Mouse (Mus musculus): ENCODE data around the gene Gm13040. TPM values are rescaled to one million over a fixed set of nuclear protein-coding genes. Genes with fewer than 3 reads are reported as not detected.

The Gm13040 gene
- not detected in 2 replicates for polyA plus RNA-seq (2012; rRNA removed)

DNA sequence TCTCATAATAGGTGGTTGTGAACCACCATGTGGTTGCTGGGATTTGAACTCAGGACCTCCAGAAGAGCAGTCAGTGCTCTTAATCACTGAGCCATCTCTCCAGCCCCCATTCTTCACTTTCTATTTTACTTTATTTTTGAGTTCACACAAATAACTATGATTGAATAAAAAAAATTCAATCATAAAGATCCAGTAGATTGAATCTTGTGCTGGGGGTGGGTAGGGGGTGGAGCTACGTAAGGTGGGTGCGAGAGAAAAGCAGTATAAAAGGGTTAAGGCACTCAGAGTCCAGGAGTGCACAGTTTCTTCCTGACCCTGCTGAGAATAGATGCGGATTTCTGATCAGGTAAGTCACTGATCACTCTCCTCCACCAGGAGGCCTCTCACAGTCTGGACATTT is at the start of gene Gm13040:
TSS of gene Gm13040 (plus strand) at position 301 of the 400 bp plus-strand sequence.

DNA sequence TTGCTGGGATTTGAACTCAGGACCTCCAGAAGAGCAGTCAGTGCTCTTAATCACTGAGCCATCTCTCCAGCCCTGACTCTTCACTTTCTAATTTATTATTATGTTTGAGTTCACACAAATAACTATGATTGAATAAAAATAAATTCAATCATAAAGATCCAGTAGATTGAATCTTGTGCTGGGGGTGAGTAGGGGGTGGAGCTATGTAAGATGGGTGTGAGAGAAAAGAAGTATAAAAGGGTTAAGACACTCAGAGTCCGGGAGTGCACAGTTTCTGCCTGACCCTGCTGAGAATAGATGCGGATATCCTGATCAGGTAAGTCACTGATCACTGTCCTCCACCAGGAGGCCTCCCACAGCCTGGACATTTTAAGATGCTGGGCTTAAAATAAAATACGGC is 24.7 kb upstream of the Gm13040 start, which contains the start of gene Gm13043:
TSS of gene Gm13043 (plus strand) at position 301 of the 400 bp plus-strand sequence.

DNA sequence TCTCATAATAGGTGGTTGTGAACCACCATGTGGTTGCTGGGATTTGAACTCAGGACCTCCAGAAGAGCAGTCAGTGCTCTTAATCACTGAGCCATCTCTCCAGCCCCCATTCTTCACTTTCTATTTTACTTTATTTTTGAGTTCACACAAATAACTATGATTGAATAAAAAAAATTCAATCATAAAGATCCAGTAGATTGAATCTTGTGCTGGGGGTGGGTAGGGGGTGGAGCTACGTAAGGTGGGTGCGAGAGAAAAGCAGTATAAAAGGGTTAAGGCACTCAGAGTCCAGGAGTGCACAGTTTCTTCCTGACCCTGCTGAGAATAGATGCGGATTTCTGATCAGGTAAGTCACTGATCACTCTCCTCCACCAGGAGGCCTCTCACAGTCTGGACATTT is 15.6 kb downstream of the Gm13040 start, which contains the start of the genes BC080695 and Gm13057:
TSS of gene BC080695 (plus strand) at position 301 of the 400 bp plus-strand sequence.
TSS of gene Gm13057 (plus strand) at position 310 of the 400 bp plus-strand sequence.

Other genes starting within 250 kb of the Gm13040 start
- 1.6 and 2.1 TPM in 2 replicates for gene Pdpn, start 236.4 kb upstream of the Gm13040 start, polyA plus RNA-seq (2012; rRNA removed)
- not detected in 2 replicates for gene Lrrc38, start 186.2 kb upstream of the Gm13040 start, polyA plus RNA-seq (2012; rRNA removed)
- not detected in 2 replicates for gene Pramel1, start 141.5 kb upstream of the Gm13040 start, polyA plus RNA-seq (2012; rRNA removed)
- 1.6 and 2.3 TPM in 2 replicates for gene Pramef8, start 123.5 kb upstream of the Gm13040 start, polyA plus RNA-seq (2012; rRNA removed)
- gene Oog4, start 85.6 kb upstream of the Gm13040 start, polyA plus RNA-seq (2012; rRNA removed) = not detected in 2 replicates
- not detected in 2 replicates for gene Gm13043, start 24.6 kb upstream of the Gm13040 start, polyA plus RNA-seq (2012; rRNA removed)
- gene BC080695, start 15.7 kb downstream of the Gm13040 start, polyA plus RNA-seq (2012; rRNA removed) = not detected in 2 replicates
- not detected in 2 replicates for gene Gm13057, start 15.8 kb downstream of the Gm13040 start, polyA plus RNA-seq (2012; rRNA removed)
- not detected in 2 replicates for gene Gm13083, start 79.0 kb downstream of the Gm13040 start, polyA plus RNA-seq (2012; rRNA removed)
- gene Gm13088, start 121.3 kb downstream of the Gm13040 start, polyA plus RNA-seq (2012; rRNA removed) = not detected in 2 replicates
- not detected in 2 replicates for gene Gm13089, start 166.8 kb downstream of the Gm13040 start, polyA plus RNA-seq (2012; rRNA removed)
- gene Gm13078, start 183.5 kb downstream of the Gm13040 start, polyA plus RNA-seq (2012; rRNA removed) = not detected in 2 replicates

Measured in stomach, adult 2 months (tissue).